Mouse (Mus musculus): Measurements from ENCODE around the gene Srrm4.

GRCm38 (mm10) chr5:116400801-116401200 is 190.8 kb downstream of the Srrm4 start:
- TF ChIP-seq CTCF (conservative IDR thresholded peaks at IDR 0.05; ENCODE audit: low read length): no peak
- TF ChIP-seq NANOG (IDR thresholded peaks at IDR 0.05; ENCODE audit: borderline replicate concordance, low read length): peak; percentile 87; the same call in 1 of the 2 replicates

Measured in E14TG2a.4 (cell line).